Mouse (Mus musculus): Measurements from ENCODE around the gene Casp9. TPM values are rescaled to one million over a fixed set of nuclear protein-coding genes. Genes with fewer than 3 reads are reported as not detected.

The Casp9 gene
- polyA plus RNA-seq, 1 experiment from 2014 or later: 25.5 TPM

DNA sequence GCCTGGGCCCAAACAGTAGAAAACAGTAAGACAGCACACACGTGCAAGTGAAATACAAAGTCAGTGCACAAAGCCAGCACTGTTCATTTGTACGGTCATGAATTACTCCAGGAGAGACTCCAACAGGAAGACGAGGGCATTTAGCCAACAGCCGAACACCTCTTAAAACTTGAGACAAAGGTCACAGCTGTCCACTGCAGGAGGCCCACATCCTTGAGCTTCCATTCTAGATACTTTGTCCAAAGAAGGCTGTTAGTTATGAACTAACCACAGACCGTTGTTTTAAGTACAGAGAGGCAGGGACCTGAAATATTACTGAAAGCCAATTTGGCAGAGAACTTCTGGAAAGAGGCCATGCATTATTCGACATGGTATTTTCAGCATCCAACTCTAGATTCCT lies 6.4 kb upstream of the Casp9 start:
- H3K27ac ChIP-seq: no peak overlapping the region
- H3K4me3 ChIP-seq: no peak overlapping the region
- no peak for DNase-seq (ENCODE audit: low spot score)
- H3K36me3 ChIP-seq: peaks cover 60% of the 10 kb centered on the region
- H3K4me1 ChIP-seq (replicated peaks): peaks cover 13% of the 10 kb centered on the region
- no peaks in the 10 kb centered on the region for H3K27me3 ChIP-seq (ENCODE audit: insufficient read depth, poor library complexity, severe bottlenecking)
- WGBS: 88% methylated on average over 6 of the region's 6 CpGs
- H3K9me3 ChIP-seq: no peaks in the 10 kb centered on the region

- peaks cover 55% of the 10 kb centered on the region for H3K36me3 ChIP-seq
- no peaks in the 10 kb centered on the region for H3K27me3 ChIP-seq (ENCODE audit: insufficient read depth, poor library complexity, severe bottlenecking)
- WGBS: 94% methylated on average over 7 of the region's 7 CpGs
- no peak overlapping the region for H3K27ac ChIP-seq
- H3K9me3 ChIP-seq: no peaks in the 10 kb centered on the region
- no peak for DNase-seq (ENCODE audit: low spot score)
- peaks cover 14% of the 10 kb centered on the region for H3K4me1 ChIP-seq (replicated peaks)
- H3K4me3 ChIP-seq: no peak overlapping the region
Measured at GRCm38 (mm10) chr4:141787462-141787861, 6.0 kb upstream of the Casp9 start.

- Histone ChIP-seq H3K9me3 (no peaks in the 10 kb centered on the region), H3K4me3 (peak overlapping the region; percentile 92), H3K36me3 (peaks cover 33% of the 10 kb centered on the region), H3K27ac (peak overlapping the region; percentile 95), H3K4me1 (replicated peaks) (peaks cover 29% of the 10 kb centered on the region), H3K27me3 (ENCODE audit: insufficient read depth, poor library complexity, severe bottlenecking) (no peaks in the 10 kb centered on the region)
- peak; percentile 5 for DNase-seq (ENCODE audit: low spot score)
- 57% methylated on average over 3 of the region's 3 CpGs for WGBS
Measured at GRCm38 (mm10) chr4:141789564-141790218, 3.7 kb upstream of the Casp9 start.

GRCm38 (mm10) chr4:141790524-141790990 lies 2.9 kb upstream of the Casp9 start, which contains the start of gene Dnajc16:
Dnajc16 (minus strand) TSS chr4:141790931.
- no peaks in the 10 kb centered on the region for H3K27me3 ChIP-seq (ENCODE audit: insufficient read depth, poor library complexity, severe bottlenecking)
- H3K27ac ChIP-seq: peak within 1 kb of the TSS; percentile 95
- peaks cover 24% of the 10 kb centered on the region for H3K36me3 ChIP-seq
- peaks cover 36% of the 10 kb centered on the region for H3K4me1 ChIP-seq (replicated peaks)
- under 1% methylated on average over 42 of the region's 42 CpGs for WGBS
- no peaks in the 10 kb centered on the region for H3K9me3 ChIP-seq
- peak within 1 kb of the TSS; percentile 92 for H3K4me3 ChIP-seq
- peak; percentile 99 for DNase-seq (ENCODE audit: low spot score)

GRCm38 (mm10) chr4:141791486-141791885 lies 1.9 kb upstream of the Casp9 start:
- no peak overlapping the region for H3K4me3 ChIP-seq
- no peak for DNase-seq (ENCODE audit: low spot score)
- H3K27me3 ChIP-seq (ENCODE audit: insufficient read depth, poor library complexity, severe bottlenecking): no peaks in the 10 kb centered on the region
- peaks cover 37% of the 10 kb centered on the region for H3K4me1 ChIP-seq (replicated peaks)
- H3K27ac ChIP-seq: no peak overlapping the region
- peaks cover 20% of the 10 kb centered on the region for H3K36me3 ChIP-seq
- 87% methylated on average over 7 of the region's 7 CpGs for WGBS
- H3K9me3 ChIP-seq: no peaks in the 10 kb centered on the region

GRCm38 (mm10) chr4:141791951-141792350 lies 1.5 kb upstream of the Casp9 start:
- no peak overlapping the region for H3K4me3 ChIP-seq
- H3K4me1 ChIP-seq (replicated peaks): peaks cover 38% of the 10 kb centered on the region
- H3K27ac ChIP-seq: no peak overlapping the region
- DNase-seq (ENCODE audit: low spot score): no peak
- no peaks in the 10 kb centered on the region for H3K27me3 ChIP-seq (ENCODE audit: insufficient read depth, poor library complexity, severe bottlenecking)
- WGBS: 84% methylated on average over 8 of the region's 8 CpGs
- H3K9me3 ChIP-seq: no peaks in the 10 kb centered on the region
- H3K36me3 ChIP-seq: peaks cover 20% of the 10 kb centered on the region

- H3K9me3 ChIP-seq: no peaks in the 10 kb centered on the region
- peak overlapping the region; percentile 93 for H3K27ac ChIP-seq
- DNase-seq (ENCODE audit: low spot score): no peak
- peak overlapping the region; percentile 78 for H3K4me3 ChIP-seq
- H3K27me3 ChIP-seq (ENCODE audit: insufficient read depth, poor library complexity, severe bottlenecking): no peaks in the 10 kb centered on the region
- 11% methylated on average over 10 of the region's 10 CpGs for WGBS
- peaks cover 38% of the 10 kb centered on the region for H3K4me1 ChIP-seq (replicated peaks)
- H3K36me3 ChIP-seq: peaks cover 20% of the 10 kb centered on the region
Measured at GRCm38 (mm10) chr4:141792554-141793281, 694 bp upstream of the Casp9 start.

DNA sequence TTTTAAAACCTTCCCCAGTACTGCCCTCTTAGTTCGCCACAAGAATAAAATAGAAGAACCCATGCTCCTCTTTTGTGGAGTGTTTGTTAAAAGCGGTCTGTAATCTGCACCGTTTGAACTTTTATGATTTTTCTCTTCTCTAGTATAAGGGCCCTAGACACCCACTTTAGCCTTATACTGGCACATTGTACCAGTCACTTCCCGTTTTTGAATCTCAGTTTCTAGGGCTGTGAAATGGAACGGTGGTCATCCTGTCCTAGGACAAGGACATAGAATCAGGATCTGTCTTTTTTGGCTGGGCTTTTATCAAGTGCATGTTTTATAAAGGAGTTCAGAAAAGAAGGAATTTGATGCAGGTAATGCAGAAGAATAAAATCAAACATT lies 732 bp downstream of the Casp9 start:
- Histone ChIP-seq H3K27me3 (ENCODE audit: insufficient read depth, poor library complexity, severe bottlenecking) (no peaks in the 10 kb centered on the region), H3K9me3 (no peaks in the 10 kb centered on the region), H3K27ac (peak overlapping the region; percentile 93), H3K36me3 (peaks cover 30% of the 10 kb centered on the region), H3K4me1 (replicated peaks) (peaks cover 38% of the 10 kb centered on the region), H3K4me3 (peak overlapping the region; percentile 78)
- no peak for DNase-seq (ENCODE audit: low spot score)
- 19% methylated on average over 5 of the region's 5 CpGs for WGBS

DNA sequence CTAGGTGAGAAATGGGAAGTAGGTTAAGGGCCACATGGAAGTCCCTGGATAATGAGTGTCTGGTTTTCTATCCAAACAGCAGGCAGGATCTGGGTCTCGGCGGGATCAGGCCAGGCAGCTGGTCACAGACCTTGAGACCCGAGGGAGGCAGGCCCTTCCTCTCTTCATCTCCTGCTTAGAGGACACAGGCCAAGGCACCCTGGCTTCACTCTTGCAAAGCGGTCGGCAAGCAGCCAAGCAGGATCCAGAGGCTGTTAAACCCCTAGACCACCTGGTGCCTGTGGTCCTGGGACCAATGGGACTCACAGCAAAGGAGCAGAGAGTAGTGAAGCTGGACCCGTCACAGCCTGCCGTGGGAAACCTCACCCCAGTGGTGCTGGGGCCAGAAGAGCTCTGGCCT lies 2.9 kb downstream of the Casp9 start:
- DNase-seq (ENCODE audit: low spot score): no peak
- H3K36me3 ChIP-seq: peaks cover 30% of the 10 kb centered on the region
- no peak overlapping the region for H3K27ac ChIP-seq
- no peaks in the 10 kb centered on the region for H3K9me3 ChIP-seq
- no peaks in the 10 kb centered on the region for H3K27me3 ChIP-seq (ENCODE audit: insufficient read depth, poor library complexity, severe bottlenecking)
- WGBS: 86% methylated on average over 7 of the region's 7 CpGs
- H3K4me3 ChIP-seq: no peak overlapping the region
- H3K4me1 ChIP-seq (replicated peaks): peaks cover 25% of the 10 kb centered on the region

DNA sequence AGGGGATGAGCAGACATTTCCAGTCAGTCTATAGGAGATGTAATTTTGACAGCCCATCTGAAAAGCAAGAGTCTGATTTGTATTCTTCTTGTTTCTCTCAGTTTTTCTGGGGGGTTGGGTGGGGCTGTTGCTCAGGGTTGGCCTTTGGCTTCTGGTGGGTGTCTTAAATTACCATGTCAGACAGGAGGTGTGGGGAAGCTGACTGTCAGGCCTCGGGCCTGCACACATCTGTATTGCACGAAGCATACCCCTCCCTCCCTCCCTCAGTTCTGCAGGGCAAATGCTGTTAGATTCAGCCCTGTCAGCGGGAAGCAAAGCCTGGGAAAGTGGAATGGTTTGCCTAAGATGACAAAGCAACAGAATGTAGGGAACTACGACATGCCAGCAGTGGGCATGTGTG lies 3.5 kb downstream of the Casp9 start:
- no peaks in the 10 kb centered on the region for H3K9me3 ChIP-seq
- no peaks in the 10 kb centered on the region for H3K27me3 ChIP-seq (ENCODE audit: insufficient read depth, poor library complexity, severe bottlenecking)
- DNase-seq (ENCODE audit: low spot score): no peak
- WGBS: 92% methylated on average over 4 of the region's 4 CpGs
- no peak overlapping the region for H3K27ac ChIP-seq
- no peak overlapping the region for H3K4me3 ChIP-seq
- peaks cover 30% of the 10 kb centered on the region for H3K36me3 ChIP-seq
- H3K4me1 ChIP-seq (replicated peaks): peaks cover 25% of the 10 kb centered on the region

- no peak for DNase-seq (ENCODE audit: low spot score)
- 90% methylated on average over 5 of the region's 5 CpGs for WGBS
- peaks cover 30% of the 10 kb centered on the region for H3K36me3 ChIP-seq
- no peaks in the 10 kb centered on the region for H3K9me3 ChIP-seq
- peaks cover 24% of the 10 kb centered on the region for H3K4me1 ChIP-seq (replicated peaks)
- no peak overlapping the region for H3K4me3 ChIP-seq
- H3K27ac ChIP-seq: no peak overlapping the region
- no peaks in the 10 kb centered on the region for H3K27me3 ChIP-seq (ENCODE audit: insufficient read depth, poor library complexity, severe bottlenecking)
Measured at GRCm38 (mm10) chr4:141797545-141797944, 4.1 kb downstream of the Casp9 start.

DNA sequence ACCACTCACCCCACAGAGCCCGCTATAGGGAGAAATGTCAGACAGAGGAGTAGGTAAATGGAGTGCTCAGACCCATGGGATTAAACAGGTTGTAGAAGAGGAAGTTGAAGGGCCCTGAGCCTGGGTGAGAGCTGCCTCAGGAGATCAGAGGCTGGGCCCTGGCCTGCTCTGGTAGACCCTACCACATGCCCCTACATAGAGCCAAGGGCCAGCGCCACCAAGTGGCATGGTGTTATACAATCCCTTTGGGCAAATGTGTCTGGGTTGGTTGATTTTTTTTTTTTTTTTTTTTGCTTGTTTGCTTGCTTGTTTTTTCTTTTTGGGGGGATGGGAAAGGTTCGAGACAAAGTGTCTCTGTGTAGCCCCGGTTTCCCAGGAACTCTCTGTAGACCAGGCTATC lies 10.7 kb downstream of the Casp9 start:
- Histone ChIP-seq H3K27ac (no peak overlapping the region), H3K9me3 (no peaks in the 10 kb centered on the region), H3K36me3 (peaks cover 65% of the 10 kb centered on the region), H3K4me1 (replicated peaks) (no peaks in the 10 kb centered on the region), H3K4me3 (no peak overlapping the region), H3K27me3 (ENCODE audit: insufficient read depth, poor library complexity, severe bottlenecking) (no peaks in the 10 kb centered on the region)
- no peak for DNase-seq (ENCODE audit: low spot score)
- 97% methylated on average over 4 of the region's 4 CpGs for WGBS

DNA sequence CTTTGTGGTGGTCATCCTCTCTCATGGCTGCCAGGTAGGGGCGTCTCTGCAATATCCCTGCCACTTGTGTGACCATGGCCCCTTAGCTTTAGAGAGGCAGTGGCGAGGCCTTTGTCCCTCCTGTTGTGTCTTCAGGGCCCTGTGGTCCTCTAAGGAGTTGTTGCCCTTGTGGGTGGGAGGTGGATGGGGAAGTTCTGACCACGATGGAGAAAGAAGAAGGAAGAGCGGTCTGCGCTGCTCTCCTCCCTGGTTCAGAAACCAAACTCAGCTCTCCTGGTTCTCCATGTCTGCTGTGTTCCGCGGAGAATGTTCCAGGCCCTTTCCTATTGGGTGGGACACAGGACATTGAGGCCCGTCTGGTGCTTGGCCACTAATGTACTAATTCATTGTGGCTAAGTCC lies 12.5 kb downstream of the Casp9 start:
- no peaks in the 10 kb centered on the region for H3K9me3 ChIP-seq
- WGBS: 98% methylated on average over 8 of the region's 8 CpGs
- H3K27ac ChIP-seq: no peak overlapping the region
- H3K4me3 ChIP-seq: no peak overlapping the region
- H3K27me3 ChIP-seq (ENCODE audit: insufficient read depth, poor library complexity, severe bottlenecking): no peaks in the 10 kb centered on the region
- H3K36me3 ChIP-seq: peaks cover 83% of the 10 kb centered on the region
- no peaks in the 10 kb centered on the region for H3K4me1 ChIP-seq (replicated peaks)
- DNase-seq (ENCODE audit: low spot score): no peak
